In genomic region chr9:95750746-95751145, GRCm38 (mm10) we compare ENCODE assay signal across 8 mouse cellular contexts. TPM values are rescaled to one million over a fixed set of nuclear protein-coding genes. Genes with fewer than 3 reads are reported as not detected.
A peak's percentile ranks its signal among the peaks of the same experiment; 100 is the strongest.
DNase-seq lines count a peak whose midpoint lies in the region; ATAC-seq and TF ChIP-seq lines count a peak whose summit lies in the region.

No protein-coding gene starts in this region.

- TF ChIP-seq CTCF in kidney, postnatal 0 days (IDR thresholded peaks at IDR 0.05; ENCODE audit: low read depth), result peak; percentile 43; the same call in 1 of the 2 replicates
- TF ChIP-seq CTCF in kidney, adult 2 months (conservative IDR thresholded peaks at IDR 0.05; ENCODE audit: insufficient read depth, insufficient read length, low read depth, low read length), result no peak
- peak; percentile 28 for TF ChIP-seq CTCF in intestine, postnatal 0 days (IDR thresholded peaks at IDR 0.05; ENCODE audit: low read depth)

- peak; percentile 43 for DNase-seq in kidney, postnatal 0 days (ENCODE audit: low spot score)
- DNase-seq in kidney, adult 2 months, result no peak
- DNase-seq in forebrain, embryonic 11.5 days (ENCODE audit: low spot score), result no peak
- no peak for DNase-seq in thymus, adult 18-20 months
- DNase-seq in frontal cortex, adult 2 months (ENCODE audit: extremely low spot score in 1 of 2, low spot score in 1 of 2), result no peak
- DNase-seq in ovary, postnatal 14 days (ENCODE audit: low spot score), result no peak

- H3K4me1 ChIP-seq in kidney, postnatal 0 days (replicated peaks; ENCODE audit: insufficient read depth, low read length), result no peaks in the 10 kb centered on the region
- peaks cover 5% of the 10 kb centered on the region; the same call in 1 of the 2 replicates for H3K4me1 ChIP-seq in kidney, adult 2 months (ENCODE audit: control insufficient read depth, insufficient read depth, low read length)
- peaks cover 2% of the 10 kb centered on the region for H3K4me1 ChIP-seq in forebrain, embryonic 11.5 days (replicated peaks; ENCODE audit: control insufficient read depth, insufficient read depth, low read length)
- H3K4me1 ChIP-seq in intestine, postnatal 0 days (replicated peaks; ENCODE audit: control insufficient read depth, insufficient read depth, low read length), result no peaks in the 10 kb centered on the region
- peaks cover 5% of the 10 kb centered on the region; the same call in 1 of the 2 replicates for H3K4me1 ChIP-seq in neural tube, embryonic 12.5 days

- no peaks in the 10 kb centered on the region for H3K9me3 ChIP-seq in kidney, postnatal 0 days (replicated peaks; ENCODE audit: low read length)
- H3K9me3 ChIP-seq in forebrain, embryonic 11.5 days (ENCODE audit: control insufficient read depth, low read length), result no peaks in the 10 kb centered on the region
- no peaks in the 10 kb centered on the region for H3K9me3 ChIP-seq in intestine, postnatal 0 days (ENCODE audit: control insufficient read depth)
- H3K9me3 ChIP-seq in neural tube, embryonic 12.5 days, result no peaks in the 10 kb centered on the region

- ATAC-seq in kidney, postnatal 0 days (replicated peaks; ENCODE audit: low FRiP score, low read depth), result no peak
- ATAC-seq in forebrain, embryonic 11.5 days (replicated peaks; ENCODE audit: low FRiP score), result no peak
- no peak for ATAC-seq in intestine, postnatal 0 days
- no peak for ATAC-seq in neural tube, embryonic 12.5 days (ENCODE audit: low FRiP score, low read depth)

- H3K27ac ChIP-seq in kidney, postnatal 0 days, result no peak overlapping the region
- no peak overlapping the region for H3K27ac ChIP-seq in kidney, adult 2 months (ENCODE audit: insufficient read depth, low read depth, low read length)
- H3K27ac ChIP-seq in forebrain, embryonic 11.5 days (ENCODE audit: low read depth, low read length), result no peak overlapping the region
- H3K27ac ChIP-seq in intestine, postnatal 0 days (ENCODE audit: low read depth, low read length), result no peak overlapping the region
- no peak overlapping the region for H3K27ac ChIP-seq in neural tube, embryonic 12.5 days

- WGBS in kidney, postnatal 0 days, result 38% methylated on average over 9 of the region's 9 CpGs
- WGBS in kidney, adult 2 months, result 35% methylated on average over 9 of the region's 9 CpGs
- 44% methylated on average over 9 of the region's 9 CpGs for WGBS in forebrain, embryonic 11.5 days
- 38% methylated on average over 9 of the region's 9 CpGs for WGBS in intestine, postnatal 0 days
- WGBS in neural tube, embryonic 12.5 days, result 47% methylated on average over 9 of the region's 9 CpGs

- no peaks in the 10 kb centered on the region for H3K36me3 ChIP-seq in kidney, postnatal 0 days (ENCODE audit: insufficient read depth, low read length)
- H3K36me3 ChIP-seq in kidney, adult 2 months (ENCODE audit: control insufficient read depth, insufficient read depth, low read length), result no peaks in the 10 kb centered on the region
- H3K36me3 ChIP-seq in forebrain, embryonic 11.5 days (ENCODE audit: control insufficient read depth, insufficient read depth, low read length), result no peaks in the 10 kb centered on the region
- peaks cover 5% of the 10 kb centered on the region; the same call in 1 of the 2 replicates for H3K36me3 ChIP-seq in intestine, postnatal 0 days (ENCODE audit: control insufficient read depth, insufficient read depth)
- no peaks in the 10 kb centered on the region for H3K36me3 ChIP-seq in neural tube, embryonic 12.5 days

- H3K9ac ChIP-seq in kidney, postnatal 0 days (ENCODE audit: low read depth, low read length), result no peak overlapping the region
- no peak overlapping the region for H3K9ac ChIP-seq in forebrain, embryonic 11.5 days (ENCODE audit: low read length)
- no peak overlapping the region for H3K9ac ChIP-seq in intestine, postnatal 0 days (ENCODE audit: low read depth, low read length)
- H3K9ac ChIP-seq in neural tube, embryonic 12.5 days, result no peak overlapping the region

- TF ChIP-seq POLR2A in kidney, adult 2 months (IDR thresholded peaks at IDR 0.05; ENCODE audit: low read depth, low read length), result no peak

- no peaks in the 10 kb centered on the region for H3K27me3 ChIP-seq in kidney, postnatal 0 days (ENCODE audit: insufficient read depth, low read length)
- H3K27me3 ChIP-seq in kidney, adult 2 months (replicated peaks; ENCODE audit: control insufficient read depth, insufficient read depth, low read length), result no peaks in the 10 kb centered on the region; the same call in 1 of the 2 replicates
- no peaks in the 10 kb centered on the region for H3K27me3 ChIP-seq in forebrain, embryonic 11.5 days (ENCODE audit: control insufficient read depth, insufficient read depth, low read length)
- H3K27me3 ChIP-seq in intestine, postnatal 0 days (replicated peaks; ENCODE audit: control insufficient read depth, insufficient read depth, low read length), result peaks cover 10% of the 10 kb centered on the region; the same call in 1 of the 2 replicates
- peaks cover 5% of the 10 kb centered on the region for H3K27me3 ChIP-seq in neural tube, embryonic 12.5 days (replicated peaks)

- H3K4me2 ChIP-seq in kidney, postnatal 0 days (ENCODE audit: low read length), result peak overlapping the region; percentile 96
- peak overlapping the region; percentile 87; the same call in 1 of the 2 replicates for H3K4me2 ChIP-seq in forebrain, embryonic 11.5 days (ENCODE audit: low read depth, low read length, severe bottlenecking)
- peak overlapping the region; percentile 97; the same call in 1 of the 2 replicates for H3K4me2 ChIP-seq in intestine, postnatal 0 days (replicated peaks; ENCODE audit: low read depth)
- H3K4me2 ChIP-seq in neural tube, embryonic 12.5 days (replicated peaks), result peak overlapping the region; percentile 93

- H3K4me3 ChIP-seq in kidney, postnatal 0 days (replicated peaks; ENCODE audit: low read depth, low read length), result peak overlapping the region; percentile 82; the same call in 1 of the 2 replicates
- H3K4me3 ChIP-seq in kidney, adult 2 months (ENCODE audit: insufficient read depth, low read depth, low read length), result no peak overlapping the region
- peak overlapping the region; percentile 88; the same call in 1 of the 2 replicates for H3K4me3 ChIP-seq in forebrain, embryonic 11.5 days (ENCODE audit: low read depth, low read length)
- H3K4me3 ChIP-seq in intestine, postnatal 0 days (ENCODE audit: low read depth, low read length), result peak overlapping the region; percentile 79; the same call in 1 of the 2 replicates
- H3K4me3 ChIP-seq in neural tube, embryonic 12.5 days, result peak overlapping the region; percentile 90

RNA-seq across cellular contexts. Expression of gene Trpc1, which starts 0.6 kb away (rescaled TPM):
- 5.1 and 5.4 TPM in 2 replicates for polyA plus RNA-seq in kidney, postnatal 0 days (2015; fragmentation: Nextera tagmentation; extraction: Ambion mirVana)
- 11.6 and 13.6 TPM in 2 replicates for polyA plus RNA-seq in kidney, adult 2 months (2012; rRNA removed)
- 2.8 and 3.1 TPM in 2 replicates for polyA plus RNA-seq in forebrain, embryonic 11.5 days (2014; fragmentation: Nextera tagmentation; extraction: Ambion mirVana)
- polyA plus RNA-seq in intestine, postnatal 0 days (2015; fragmentation: Nextera tagmentation; extraction: Ambion mirVana), result 1.8 and 2.0 TPM in 2 replicates
- 4.3 and 4.7 TPM in 2 replicates for polyA plus RNA-seq in neural tube, embryonic 12.5 days (2016; fragmentation: Nextera tagmentation; extraction: Ambion mirVana)
- polyA plus RNA-seq in frontal cortex, adult 2 months (2012; rRNA removed), result 19.4 and 22.4 TPM in 2 replicates
